Mouse (Mus musculus): Measurements from ENCODE around the gene Akt3. TPM values are rescaled to one million over a fixed set of nuclear protein-coding genes. Genes with fewer than 3 reads are reported as not detected.

Gene Akt3
- polyA plus RNA-seq, 1 experiment from 2014 or later: 9.8 TPM

- ATAC-seq (ENCODE audit: insufficient number of reproducible peaks, insufficient read depth, low FRiP score, low TSS enrichment): no peak
- no peaks in the 10 kb centered on the region for H3K36me3 ChIP-seq
- no peaks in the 10 kb centered on the region for H3K4me1 ChIP-seq
- no peak overlapping the region for H3K9ac ChIP-seq
- H3K27me3 ChIP-seq: no peaks in the 10 kb centered on the region
- H3K9me3 ChIP-seq: no peaks in the 10 kb centered on the region
- no peak overlapping the region for H3K4me2 ChIP-seq (replicated peaks)
- H3K27ac ChIP-seq: no peak overlapping the region
- 89% methylated on average over 2 of the region's 2 CpGs for WGBS
- H3K4me3 ChIP-seq: no peak overlapping the region
These were observed 209.2 kb downstream of the Akt3 start for GRCm38 (mm10) chr1:177048773-177049172.

GRCm38 (mm10) chr1:177046963-177047362 lies 211.0 kb downstream of the Akt3 start:
- Histone ChIP-seq H3K4me1 (no peaks in the 10 kb centered on the region), H3K9me3 (no peaks in the 10 kb centered on the region), H3K9ac (no peak overlapping the region), H3K27me3 (no peaks in the 10 kb centered on the region), H3K4me2 (replicated peaks) (no peak overlapping the region), H3K36me3 (no peaks in the 10 kb centered on the region), H3K4me3 (no peak overlapping the region), H3K27ac (no peak overlapping the region)
- no peak for ATAC-seq (ENCODE audit: insufficient number of reproducible peaks, insufficient read depth, low FRiP score, low TSS enrichment)
- WGBS: 79% methylated on average over 2 of the region's 2 CpGs

- Histone ChIP-seq H3K27ac (no peak overlapping the region), H3K4me2 (replicated peaks) (no peak overlapping the region), H3K27me3 (no peaks in the 10 kb centered on the region), H3K4me1 (no peaks in the 10 kb centered on the region), H3K9me3 (no peaks in the 10 kb centered on the region), H3K4me3 (no peak overlapping the region), H3K36me3 (no peaks in the 10 kb centered on the region), H3K9ac (no peak overlapping the region)
- no peak for ATAC-seq (ENCODE audit: insufficient number of reproducible peaks, insufficient read depth, low FRiP score, low TSS enrichment)
These were observed 212.1 kb downstream of the Akt3 start for GRCm38 (mm10) chr1:177045885-177046284.

GRCm38 (mm10) chr1:177040058-177040457 lies 217.9 kb downstream of the Akt3 start:
- no peak overlapping the region for H3K9ac ChIP-seq
- H3K9me3 ChIP-seq: no peaks in the 10 kb centered on the region
- no peak overlapping the region for H3K4me2 ChIP-seq (replicated peaks)
- H3K27ac ChIP-seq: no peak overlapping the region
- no peaks in the 10 kb centered on the region for H3K36me3 ChIP-seq
- ATAC-seq (ENCODE audit: insufficient number of reproducible peaks, insufficient read depth, low FRiP score, low TSS enrichment): no peak
- no peaks in the 10 kb centered on the region for H3K4me1 ChIP-seq
- H3K4me3 ChIP-seq: no peak overlapping the region
- WGBS: 61% methylated on average over 4 of the region's 4 CpGs
- no peaks in the 10 kb centered on the region for H3K27me3 ChIP-seq

DNA sequence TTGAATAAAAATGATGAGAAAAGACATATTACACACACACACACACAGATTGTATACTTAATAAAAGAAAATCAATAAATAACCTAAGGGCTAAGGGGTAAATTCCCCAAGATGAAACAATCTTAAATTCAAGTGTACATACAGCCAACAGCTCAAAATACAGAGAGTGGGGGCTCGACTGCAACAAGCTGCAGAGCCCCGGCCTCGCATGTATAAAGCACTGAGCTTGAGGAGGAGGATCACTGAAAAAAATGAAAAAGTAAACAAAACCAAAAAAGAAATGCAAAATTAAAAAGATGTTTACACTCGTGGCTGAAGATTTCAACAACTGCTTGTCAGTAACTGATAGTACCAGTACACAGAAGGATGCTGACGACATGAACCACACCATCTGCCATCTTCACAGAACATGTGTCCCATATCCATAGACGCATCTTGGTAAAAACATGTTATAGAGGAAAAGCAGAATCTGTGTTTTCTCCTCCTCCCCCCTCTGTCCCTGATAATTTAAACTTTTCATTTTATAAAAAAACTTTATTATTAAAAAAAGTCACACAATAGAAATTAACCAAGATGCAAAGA lies 218.8 kb downstream of the Akt3 start:
- Histone ChIP-seq H3K27ac (no peak overlapping the region), H3K27me3 (no peaks in the 10 kb centered on the region), H3K9ac (no peak overlapping the region), H3K9me3 (no peaks in the 10 kb centered on the region), H3K36me3 (no peaks in the 10 kb centered on the region), H3K4me2 (replicated peaks) (no peak overlapping the region), H3K4me1 (no peaks in the 10 kb centered on the region), H3K4me3 (no peak overlapping the region)
- WGBS: 77% methylated on average over 6 of the region's 6 CpGs
- ATAC-seq (ENCODE audit: insufficient number of reproducible peaks, insufficient read depth, low FRiP score, low TSS enrichment): no peak

GRCm38 (mm10) chr1:177038383-177038782 lies 219.6 kb downstream of the Akt3 start:
- no peaks in the 10 kb centered on the region for H3K9me3 ChIP-seq
- 43% methylated on average over 2 of the region's 2 CpGs for WGBS
- H3K27me3 ChIP-seq: no peaks in the 10 kb centered on the region
- no peak overlapping the region for H3K4me2 ChIP-seq (replicated peaks)
- H3K4me1 ChIP-seq: no peaks in the 10 kb centered on the region
- no peak overlapping the region for H3K9ac ChIP-seq
- no peak overlapping the region for H3K4me3 ChIP-seq
- no peak overlapping the region for H3K27ac ChIP-seq
- no peaks in the 10 kb centered on the region for H3K36me3 ChIP-seq
- no peak for ATAC-seq (ENCODE audit: insufficient number of reproducible peaks, insufficient read depth, low FRiP score, low TSS enrichment)

DNA sequence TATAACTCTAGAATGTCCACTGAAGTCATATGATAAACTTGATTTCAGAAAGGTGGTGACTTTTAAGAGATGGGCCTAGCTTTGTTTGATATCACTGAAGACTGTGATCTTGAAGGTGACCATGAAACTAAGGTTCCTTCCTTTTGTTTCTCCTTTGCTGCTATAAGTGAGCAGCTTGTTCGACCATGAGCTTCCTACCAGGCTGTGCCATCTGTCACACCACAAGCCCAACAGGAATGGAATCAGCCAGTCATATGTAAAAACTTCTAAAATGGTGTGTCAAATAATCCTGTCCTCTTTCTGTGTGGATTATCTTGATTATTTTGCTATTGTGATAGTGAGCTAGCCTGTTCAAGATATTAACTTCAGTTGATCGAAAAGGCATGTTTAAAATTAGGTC lies 222.5 kb downstream of the Akt3 start:
- Histone ChIP-seq H3K36me3 (no peaks in the 10 kb centered on the region), H3K9me3 (no peaks in the 10 kb centered on the region), H3K4me1 (0 out of 2 replicates have a peak, but pooled peaks cover 1% of the 10 kb centered on the region), H3K4me2 (replicated peaks) (no peak overlapping the region), H3K4me3 (no peak overlapping the region), H3K27me3 (no peaks in the 10 kb centered on the region), H3K9ac (no peak overlapping the region), H3K27ac (no peak overlapping the region)
- 87% methylated on average over 2 of the region's 2 CpGs for WGBS
- ATAC-seq (ENCODE audit: insufficient number of reproducible peaks, insufficient read depth, low FRiP score, low TSS enrichment): no peak

- no peak overlapping the region for H3K9ac ChIP-seq
- no peak overlapping the region for H3K4me3 ChIP-seq
- no peak overlapping the region for H3K4me2 ChIP-seq (replicated peaks)
- no peaks in the 10 kb centered on the region for H3K27me3 ChIP-seq
- WGBS: 15% methylated on average over 1 of the region's 1 CpGs
- ATAC-seq (ENCODE audit: insufficient number of reproducible peaks, insufficient read depth, low FRiP score, low TSS enrichment): no peak
- no peaks in the 10 kb centered on the region for H3K36me3 ChIP-seq
- no peaks in the 10 kb centered on the region for H3K9me3 ChIP-seq
- no peak overlapping the region for H3K27ac ChIP-seq
- 0 out of 2 replicates have a peak, but pooled peaks cover 2% of the 10 kb centered on the region for H3K4me1 ChIP-seq
These were observed 225.8 kb downstream of the Akt3 start for GRCm38 (mm10) chr1:177032233-177032632.

- Histone ChIP-seq H3K36me3 (no peaks in the 10 kb centered on the region), H3K9me3 (no peaks in the 10 kb centered on the region), H3K27ac (no peak overlapping the region), H3K9ac (no peak overlapping the region), H3K27me3 (no peaks in the 10 kb centered on the region), H3K4me3 (no peak overlapping the region), H3K4me2 (replicated peaks) (no peak overlapping the region), H3K4me1 (0 out of 2 replicates have a peak, but pooled peaks cover 2% of the 10 kb centered on the region)
- WGBS: 86% methylated on average over 1 of the region's 1 CpGs
- no peak for ATAC-seq (ENCODE audit: insufficient number of reproducible peaks, insufficient read depth, low FRiP score, low TSS enrichment)
These were observed 226.8 kb downstream of the Akt3 start for GRCm38 (mm10) chr1:177031196-177031595.

DNA sequence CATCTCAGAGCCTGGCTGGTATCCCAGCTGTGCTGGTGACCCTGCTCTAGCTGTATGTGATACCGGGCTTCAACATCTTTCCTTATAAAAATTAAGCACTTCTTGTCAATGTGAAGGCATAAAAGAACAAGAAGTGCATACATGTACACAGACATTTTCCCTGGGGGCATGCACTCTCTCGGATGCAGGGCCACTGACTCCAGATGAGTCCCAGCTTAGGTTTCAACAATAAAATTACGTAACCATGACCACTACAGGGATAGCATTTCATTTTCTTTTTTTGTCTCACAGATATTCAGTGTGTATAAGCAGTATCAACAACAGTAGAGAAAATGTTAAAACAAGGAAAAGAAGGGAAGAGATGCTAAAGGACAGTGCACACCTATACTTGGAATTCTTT lies 227.3 kb downstream of the Akt3 start:
- 0 out of 2 replicates have a peak, but pooled peaks cover 2% of the 10 kb centered on the region for H3K4me1 ChIP-seq
- H3K27me3 ChIP-seq: no peaks in the 10 kb centered on the region
- no peak overlapping the region for H3K9ac ChIP-seq
- WGBS: 47% methylated on average over 3 of the region's 3 CpGs
- H3K9me3 ChIP-seq: no peaks in the 10 kb centered on the region
- H3K27ac ChIP-seq: no peak overlapping the region
- no peak for ATAC-seq (ENCODE audit: insufficient number of reproducible peaks, insufficient read depth, low FRiP score, low TSS enrichment)
- H3K36me3 ChIP-seq: no peaks in the 10 kb centered on the region
- no peak overlapping the region for H3K4me3 ChIP-seq
- H3K4me2 ChIP-seq (replicated peaks): no peak overlapping the region

DNA sequence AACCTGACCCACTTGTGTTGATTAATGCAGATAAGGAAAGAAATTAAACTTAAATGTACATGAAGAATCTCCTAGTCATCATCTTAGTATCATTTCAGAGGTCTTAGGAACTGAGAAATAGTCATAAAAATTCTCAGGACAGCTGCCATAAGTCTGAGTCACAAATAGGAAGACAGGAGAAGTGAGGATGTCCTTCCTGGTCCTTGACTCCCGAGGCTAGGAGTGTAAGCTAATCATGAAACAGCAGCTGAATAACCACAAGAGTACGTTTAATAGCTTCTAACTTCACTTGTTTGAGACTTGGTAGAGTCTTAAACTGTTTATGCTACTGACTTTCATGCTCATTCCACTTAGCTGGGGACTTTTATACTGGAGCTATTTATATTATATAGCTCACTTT lies 229.0 kb downstream of the Akt3 start:
- Histone ChIP-seq H3K4me1 (0 out of 2 replicates have a peak, but pooled peaks cover 2% of the 10 kb centered on the region), H3K9ac (no peak overlapping the region), H3K4me2 (replicated peaks) (no peak overlapping the region), H3K9me3 (no peaks in the 10 kb centered on the region), H3K36me3 (peaks cover 5% of the 10 kb centered on the region; the same call in 1 of the 2 replicates), H3K27me3 (no peaks in the 10 kb centered on the region), H3K4me3 (no peak overlapping the region), H3K27ac (no peak overlapping the region)
- ATAC-seq (ENCODE audit: insufficient number of reproducible peaks, insufficient read depth, low FRiP score, low TSS enrichment): no peak
- WGBS: 83% methylated on average over 2 of the region's 2 CpGs

GRCm38 (mm10) chr1:177027706-177028105 lies 230.3 kb downstream of the Akt3 start:
- Histone ChIP-seq H3K36me3 (peaks cover 14% of the 10 kb centered on the region), H3K27me3 (no peaks in the 10 kb centered on the region), H3K9me3 (no peaks in the 10 kb centered on the region), H3K27ac (no peak overlapping the region), H3K4me2 (replicated peaks) (no peak overlapping the region), H3K4me3 (no peak overlapping the region), H3K4me1 (0 out of 2 replicates have a peak, but pooled peaks cover 2% of the 10 kb centered on the region), H3K9ac (no peak overlapping the region)
- no peak for ATAC-seq (ENCODE audit: insufficient number of reproducible peaks, insufficient read depth, low FRiP score, low TSS enrichment)
- 82% methylated on average over 3 of the region's 3 CpGs for WGBS
